Mouse (Mus musculus): Measurements from ENCODE around the gene Rnf185.

The Rnf185 gene

DNA sequence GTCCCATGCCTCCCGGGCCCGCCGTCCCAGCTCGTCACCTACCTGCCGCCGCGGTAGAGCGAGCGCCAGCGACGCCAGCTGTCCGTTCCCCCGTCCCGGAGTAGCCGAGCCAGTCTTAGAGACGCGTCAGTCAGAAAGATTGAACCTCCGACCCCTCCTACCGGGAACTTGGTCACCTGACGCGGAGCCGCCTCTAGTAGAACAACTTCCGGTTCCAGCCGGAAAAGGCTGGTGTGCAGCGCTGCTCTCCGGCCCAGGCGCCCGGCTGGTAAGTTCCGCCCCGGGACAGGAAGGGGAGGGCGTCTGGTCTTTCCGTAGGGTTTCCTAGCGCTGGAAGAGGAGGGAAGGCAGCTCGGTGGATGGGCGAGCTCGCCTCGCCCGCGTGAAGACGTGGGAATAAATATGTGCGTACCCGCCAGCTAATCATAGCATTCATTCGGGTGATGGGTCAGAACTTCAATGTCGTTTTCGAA, at the start of gene Rnf185:
Rnf185 (minus strand) TSS at position 197 of the 473 bp plus-strand sequence.
- peak; percentile 87 for DNase-seq

DNA sequence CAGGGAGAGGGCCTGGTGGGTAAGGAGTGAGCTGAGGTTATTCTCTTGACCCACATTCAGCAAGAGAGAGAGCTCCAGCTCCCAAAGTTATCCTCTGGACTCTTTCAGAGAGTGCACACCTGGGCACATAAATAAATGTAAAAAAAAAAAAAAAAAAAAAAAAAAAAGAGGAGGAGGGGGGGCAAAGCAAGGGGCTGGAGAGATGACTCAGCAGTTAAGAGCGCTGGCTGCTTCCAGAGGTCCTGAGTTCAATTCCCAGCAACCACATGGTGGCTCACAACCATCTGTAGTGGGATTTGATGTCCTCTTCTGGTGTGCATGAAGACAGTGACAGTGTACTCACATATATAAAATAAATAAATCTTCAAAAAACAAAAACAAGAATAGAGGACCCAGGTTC, 45.1 kb upstream of the Rnf185 start:
- DNase-seq: no peak

DNA sequence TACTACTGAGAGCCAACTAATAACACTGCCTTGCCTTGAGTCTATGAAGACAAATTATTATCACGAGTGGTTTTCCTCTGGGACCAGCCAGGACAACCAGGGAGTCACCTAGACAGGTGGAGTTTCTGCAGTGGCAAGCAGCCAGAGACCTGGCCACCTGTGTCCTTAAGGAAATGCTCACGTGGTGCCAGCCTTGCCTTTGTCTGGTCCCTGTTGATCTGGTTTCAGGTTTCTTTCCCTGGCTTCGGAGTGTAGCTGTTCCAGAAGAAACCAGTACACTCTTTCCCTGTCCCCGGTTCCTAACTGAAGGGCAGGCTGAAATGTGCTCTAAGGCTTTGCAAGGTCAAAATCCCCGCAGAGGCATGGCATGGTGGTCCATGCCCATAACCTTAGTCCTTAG, 44.6 kb upstream of the Rnf185 start:
- no peak for DNase-seq

DNA sequence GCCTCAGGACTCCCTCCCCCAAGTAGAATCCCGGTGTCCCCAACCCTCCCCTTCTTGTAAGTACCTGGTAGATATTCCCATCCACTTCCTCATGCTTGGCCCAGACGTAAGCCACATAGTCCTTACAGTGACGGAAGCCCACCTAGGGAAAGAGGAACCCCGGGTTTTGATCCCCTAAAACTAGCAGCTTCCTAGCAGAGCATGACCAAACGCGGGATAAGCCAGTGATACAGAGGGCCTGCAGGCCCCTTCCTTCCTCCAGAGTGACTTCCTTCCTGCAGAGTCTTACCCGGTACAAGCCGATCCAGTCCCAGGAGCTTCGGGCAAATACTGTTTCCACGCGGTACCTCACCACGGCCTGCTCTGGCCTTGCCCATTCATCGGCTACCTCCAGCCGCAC, 43.3 kb upstream of the Rnf185 start:
- no peak for DNase-seq

DNA sequence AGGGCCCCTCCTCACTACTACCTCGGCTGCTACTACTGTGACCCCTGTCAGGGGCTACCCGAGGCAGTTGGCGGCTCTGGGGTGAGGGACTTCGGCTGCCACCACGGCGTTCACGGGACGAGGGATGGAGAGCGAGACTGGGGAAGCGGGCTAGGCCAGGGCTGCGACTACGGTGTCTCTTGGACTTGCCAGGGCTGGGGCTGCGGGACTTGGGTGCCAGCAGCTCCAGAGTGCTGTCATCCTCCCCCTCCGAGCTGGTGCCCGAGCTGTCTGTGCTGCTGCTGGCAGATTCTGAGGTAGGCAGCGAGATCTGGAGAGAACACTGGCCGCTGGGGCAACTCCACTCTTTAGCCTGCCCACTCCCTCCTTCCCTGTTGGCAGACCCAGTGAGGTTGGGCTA, 42.7 kb upstream of the Rnf185 start:
- no peak for DNase-seq

DNA sequence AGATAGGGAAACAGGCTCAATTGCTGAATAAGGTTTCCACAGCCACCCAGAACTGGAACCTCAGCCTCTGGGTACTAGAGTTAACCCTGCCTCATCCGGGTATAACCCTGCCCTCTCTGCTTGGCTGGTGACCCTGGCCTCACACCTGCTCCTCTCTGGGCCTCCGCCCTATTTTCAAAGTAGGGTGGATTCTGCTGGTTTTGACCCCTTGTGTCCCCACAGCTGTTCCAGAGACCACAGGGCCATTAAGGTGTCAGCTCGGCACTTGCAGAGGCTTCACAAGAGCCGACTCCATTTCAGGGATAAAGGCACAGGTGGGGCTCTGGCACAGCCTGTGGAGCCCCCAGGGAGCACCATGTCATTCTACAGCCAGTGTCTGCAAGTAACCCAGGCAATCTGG, 40.6 kb upstream of the Rnf185 start:
- DNase-seq: no peak

DNA sequence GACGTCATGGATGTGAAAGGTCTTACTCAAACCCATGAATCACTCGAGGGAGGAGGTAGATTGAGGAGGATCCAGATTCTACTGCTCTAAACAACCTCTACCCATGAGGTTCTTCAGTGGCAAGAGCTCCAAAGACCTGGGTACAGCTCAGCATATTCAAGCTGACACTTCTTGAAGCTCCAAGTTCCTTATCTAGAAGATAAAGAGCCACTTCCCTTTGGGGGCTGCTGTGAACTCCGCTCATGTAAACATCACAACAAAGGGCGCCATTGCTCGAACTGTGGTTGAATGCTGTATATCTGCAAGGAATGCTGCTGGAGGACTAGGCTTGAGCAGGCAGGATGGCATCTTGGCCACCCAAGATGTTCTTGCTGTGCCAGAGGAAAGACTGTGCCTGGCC, 36.9 kb upstream of the Rnf185 start:
- DNase-seq: no peak

DNA sequence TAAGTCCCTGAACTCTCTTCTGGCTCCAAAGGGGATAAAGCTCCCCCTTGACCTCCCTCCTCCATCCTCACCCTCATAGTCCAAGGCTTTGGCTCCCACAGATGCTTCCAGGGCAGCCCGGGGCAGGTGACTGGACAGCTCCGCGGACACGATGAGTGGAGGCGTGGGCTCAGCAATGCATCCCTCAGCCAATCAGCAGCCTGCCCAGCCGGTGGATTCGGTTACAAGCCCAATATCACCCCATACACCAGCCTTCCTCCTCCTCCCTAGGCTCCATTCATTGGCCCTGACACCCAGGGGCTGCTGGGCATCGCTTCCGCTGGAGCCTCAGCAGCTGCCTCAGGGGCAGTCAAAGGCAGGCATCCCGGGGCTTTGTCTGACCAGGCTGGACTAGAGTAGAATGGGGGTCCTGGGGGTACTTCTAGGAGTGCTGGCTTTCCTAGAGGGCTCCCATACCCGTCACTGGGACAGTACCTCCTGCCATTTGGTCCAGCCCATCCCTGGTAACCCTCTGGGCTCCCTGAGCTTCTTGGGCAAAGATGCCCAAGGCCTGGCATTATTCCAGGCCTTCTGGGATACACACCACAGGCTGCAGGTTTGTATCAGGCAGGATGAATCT, 35.9 kb upstream of the Rnf185 start, which contains the start of gene Pla2g3:
Pla2g3 (plus strand) TSS at position 333 of the 619 bp plus-strand sequence.
- DNase-seq: no peak

DNA sequence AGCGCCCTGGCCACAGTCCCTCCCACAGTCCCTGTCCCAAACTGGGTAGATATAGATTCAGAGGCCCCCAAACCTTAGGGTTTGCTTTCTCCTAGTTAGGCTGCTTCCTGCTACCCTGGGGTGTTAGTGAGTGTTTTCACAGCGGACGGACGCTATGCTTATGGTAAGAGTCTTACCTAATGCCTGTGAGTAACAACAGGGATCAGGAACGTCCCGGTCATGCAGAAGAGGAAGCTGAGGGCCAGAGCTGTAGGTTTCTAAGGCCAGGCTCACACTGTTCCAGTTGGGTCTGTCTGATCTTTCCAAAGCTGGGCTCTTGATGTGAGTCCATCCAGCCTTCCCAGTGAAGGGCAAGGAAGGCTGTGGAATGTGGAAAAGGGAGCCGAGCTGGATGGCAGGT, 34.2 kb upstream of the Rnf185 start:
- no peak for DNase-seq

DNA sequence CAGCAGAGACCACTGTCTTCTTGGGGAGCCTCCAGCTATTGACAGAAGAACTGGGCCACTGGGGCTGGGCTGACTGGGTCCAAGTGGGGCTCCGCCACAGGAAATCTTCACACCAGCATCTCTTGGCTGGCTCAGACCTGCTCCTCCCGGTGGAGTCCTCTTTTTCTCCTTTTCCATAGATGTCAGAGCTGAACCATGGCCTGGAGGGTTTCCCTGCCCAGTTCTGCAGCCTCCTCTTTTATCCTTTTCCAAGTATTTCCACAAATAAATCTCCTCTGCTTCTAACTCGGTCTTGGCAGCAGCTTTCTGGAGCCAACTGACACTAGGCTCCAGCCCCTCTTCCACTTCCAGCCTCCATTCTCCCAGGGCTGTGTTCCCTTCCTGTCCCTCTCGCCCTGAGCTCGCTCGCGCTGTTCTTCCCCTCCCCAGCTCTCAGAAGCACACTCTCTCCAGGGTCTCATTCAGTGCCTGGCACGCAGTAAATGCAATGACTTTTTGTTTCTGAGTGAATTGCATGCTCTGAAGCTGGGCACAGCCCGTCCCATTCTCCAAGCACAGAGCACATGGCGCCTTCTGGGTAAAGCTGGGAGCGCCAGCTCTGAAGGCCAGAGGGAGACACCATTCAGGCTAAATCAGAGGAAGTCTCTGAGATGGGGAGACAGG, 31.9 kb upstream of the Rnf185 start:
- no peak for DNase-seq

DNA sequence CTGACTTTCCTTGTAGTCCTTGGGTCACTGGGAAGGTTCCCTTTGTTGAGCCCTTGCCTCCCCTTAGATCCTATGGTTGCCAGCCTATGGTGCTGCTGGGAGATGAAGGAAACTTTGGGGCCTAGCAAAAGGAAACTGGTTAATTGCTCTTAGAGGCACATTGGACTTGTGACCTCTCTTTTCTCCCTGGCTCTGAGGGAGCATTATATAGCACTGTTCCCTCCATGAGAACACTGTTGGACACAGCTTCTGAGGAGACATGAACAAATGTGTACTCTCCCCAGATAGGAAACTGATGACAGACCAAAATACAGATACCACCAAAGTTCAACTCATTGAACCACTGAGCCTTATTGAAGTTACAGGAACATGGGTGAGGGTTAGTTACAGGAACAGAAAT, 23.3 kb upstream of the Rnf185 start:
- DNase-seq: no peak

DNA sequence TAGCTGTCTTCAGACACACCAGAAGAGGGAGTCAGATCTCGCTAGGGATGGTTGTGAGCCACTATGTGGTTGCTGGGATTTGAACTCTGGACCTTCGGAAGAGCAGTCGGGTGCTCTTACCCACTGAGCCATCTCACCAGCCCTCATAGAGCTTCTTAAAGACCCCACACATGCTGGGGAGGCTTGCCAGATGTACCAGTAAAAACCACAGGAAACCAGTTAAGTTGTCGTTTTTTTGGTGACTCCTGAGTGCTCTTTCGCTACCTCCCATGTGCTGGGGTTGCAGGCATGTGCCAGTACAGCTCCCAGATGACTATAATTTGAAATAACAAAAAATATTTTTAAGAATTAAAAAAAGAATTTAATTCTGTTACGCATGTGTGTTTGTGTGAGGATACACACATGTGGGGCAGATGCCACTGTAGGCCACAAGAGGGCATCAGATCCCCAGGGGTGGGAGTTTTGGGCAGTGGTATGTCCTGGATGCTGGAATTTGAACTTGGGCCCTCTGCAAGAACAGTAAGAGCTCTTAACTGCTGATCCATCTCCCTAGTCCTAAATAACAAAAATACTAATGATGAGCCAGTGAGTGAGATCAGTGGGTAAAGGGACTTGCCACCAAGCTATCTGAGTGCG, 22.4 kb upstream of the Rnf185 start:
- no peak for DNase-seq

DNA sequence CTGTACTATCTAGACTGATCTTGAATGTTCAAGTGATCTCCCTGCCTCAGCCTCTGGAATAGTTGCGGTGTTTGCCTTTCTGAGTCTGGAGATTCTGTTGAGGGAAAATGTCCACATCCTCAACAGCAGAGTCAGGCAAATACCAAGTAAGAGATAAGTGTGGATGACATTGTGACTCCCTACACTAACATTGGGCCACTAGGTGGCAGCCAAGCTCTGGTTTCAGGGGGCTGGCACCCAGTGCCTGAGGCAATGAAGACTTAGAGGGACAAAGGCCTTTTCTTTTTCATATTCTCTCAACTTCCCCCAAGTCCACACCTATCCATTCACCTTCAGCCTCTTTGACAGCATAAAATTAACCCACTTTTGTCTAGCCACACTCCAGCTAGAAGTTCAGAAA, 20.3 kb upstream of the Rnf185 start:
- DNase-seq: peak; percentile 86

DNA sequence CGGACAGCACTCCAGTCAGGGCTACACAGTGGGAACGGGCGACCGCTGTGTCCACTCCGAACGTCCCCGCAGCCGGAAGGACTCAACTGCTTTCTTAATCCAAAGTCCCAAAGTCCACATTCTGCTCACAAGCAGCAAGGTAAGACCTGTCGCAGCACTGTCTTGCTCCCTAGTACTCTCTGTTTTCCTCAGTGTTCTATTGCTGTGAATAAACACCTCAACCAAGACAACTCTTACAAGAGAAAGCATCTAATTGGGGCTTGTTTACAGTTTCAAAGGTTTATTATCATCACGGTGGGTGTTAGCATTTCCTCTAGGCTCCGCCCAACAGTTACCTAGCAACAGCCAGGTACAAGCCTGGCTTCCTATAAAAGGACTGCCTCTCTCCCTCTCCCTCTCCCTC, 19.3 kb upstream of the Rnf185 start:
- no peak for DNase-seq

DNA sequence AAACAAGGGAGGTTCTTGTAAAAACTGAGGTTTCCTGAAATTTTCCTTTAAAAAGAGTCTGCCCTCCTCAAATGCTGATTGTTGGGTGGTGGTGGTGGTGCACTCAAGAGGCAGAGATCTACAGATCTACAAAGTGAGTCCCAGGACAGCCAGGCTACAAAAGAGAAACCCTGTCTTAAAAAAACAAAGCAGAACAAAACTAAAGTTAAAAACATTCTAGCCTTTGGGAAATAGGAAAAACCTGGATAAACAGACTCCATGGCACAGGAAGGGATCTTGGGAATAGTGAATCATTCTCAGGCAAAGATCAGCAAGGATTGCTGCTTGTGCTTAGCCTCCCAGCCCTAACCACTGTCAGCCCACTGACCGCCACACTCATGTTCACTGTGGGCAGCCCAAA, 10.7 kb upstream of the Rnf185 start:
- DNase-seq: no peak

DNA sequence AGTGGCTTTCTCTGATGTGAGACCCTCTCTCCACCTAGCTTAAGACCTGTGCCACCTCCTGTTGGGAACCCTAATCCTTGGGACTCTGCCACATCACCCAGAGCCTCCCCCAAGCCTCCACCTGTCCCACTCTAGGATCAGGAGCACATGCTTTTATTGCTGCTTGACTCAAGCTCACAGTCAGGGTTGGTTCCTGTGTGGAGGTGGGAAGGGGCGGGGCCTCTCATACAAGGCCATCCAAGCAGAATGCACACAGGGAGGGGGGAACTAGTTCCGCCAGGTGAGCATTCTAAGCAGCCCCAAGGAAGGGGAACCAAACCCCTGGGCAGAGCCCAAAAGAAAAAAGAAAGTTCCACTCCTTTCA, 6.9 kb upstream of the Rnf185 start:
- no peak for DNase-seq

DNA sequence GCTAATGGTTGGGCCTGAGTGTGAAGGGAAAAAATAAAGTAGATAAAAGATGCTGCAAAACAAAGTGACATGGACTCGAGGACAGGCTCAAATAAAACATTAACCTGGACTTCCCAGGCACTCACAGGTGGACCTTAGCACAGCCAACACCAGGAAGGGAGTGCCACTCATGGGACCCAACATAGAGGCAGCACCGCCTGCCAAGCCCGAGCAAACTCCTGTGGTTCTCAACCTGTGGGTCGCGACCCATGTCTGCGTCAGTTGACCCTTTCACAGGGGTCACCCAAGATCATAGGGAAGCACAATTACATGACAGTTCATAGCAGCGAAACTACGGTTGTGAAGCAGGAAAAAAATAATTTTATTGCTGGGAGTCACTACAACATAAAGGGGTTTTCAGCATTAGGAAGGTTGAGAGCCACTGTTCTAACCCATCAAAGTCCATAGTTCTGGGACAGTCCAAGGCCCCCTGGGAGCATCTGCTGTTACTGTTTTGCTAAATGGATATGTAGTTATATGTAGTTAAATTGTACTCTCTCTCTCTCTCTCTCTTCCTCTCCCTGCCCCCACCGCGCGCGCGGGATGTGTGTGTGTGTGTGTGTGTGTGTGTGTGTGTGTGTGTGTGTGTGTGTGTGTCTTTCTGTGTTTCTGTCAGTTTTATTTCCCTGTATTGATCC, 6.4 kb upstream of the Rnf185 start:
- no peak for DNase-seq

DNA sequence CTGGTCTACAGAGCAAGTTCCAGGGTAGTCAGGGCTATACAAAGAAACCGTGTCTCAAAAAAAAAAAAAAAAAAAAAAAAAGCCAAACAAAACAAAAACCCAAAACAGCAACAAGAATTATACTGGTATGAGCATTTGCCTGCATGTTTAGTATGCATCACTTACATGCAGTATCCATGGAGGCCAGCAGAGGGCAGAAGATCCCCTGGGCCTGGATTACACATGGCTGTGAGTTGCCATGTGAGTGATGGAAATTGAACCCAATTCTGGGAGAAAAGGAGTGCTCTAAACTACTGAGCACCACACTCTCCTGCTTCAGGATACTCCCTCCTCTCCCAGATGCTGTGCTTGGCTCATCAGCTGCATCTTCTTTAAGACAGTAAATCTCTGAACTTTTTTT, 4.2 kb upstream of the Rnf185 start:
- DNase-seq: peak; percentile 66

DNA sequence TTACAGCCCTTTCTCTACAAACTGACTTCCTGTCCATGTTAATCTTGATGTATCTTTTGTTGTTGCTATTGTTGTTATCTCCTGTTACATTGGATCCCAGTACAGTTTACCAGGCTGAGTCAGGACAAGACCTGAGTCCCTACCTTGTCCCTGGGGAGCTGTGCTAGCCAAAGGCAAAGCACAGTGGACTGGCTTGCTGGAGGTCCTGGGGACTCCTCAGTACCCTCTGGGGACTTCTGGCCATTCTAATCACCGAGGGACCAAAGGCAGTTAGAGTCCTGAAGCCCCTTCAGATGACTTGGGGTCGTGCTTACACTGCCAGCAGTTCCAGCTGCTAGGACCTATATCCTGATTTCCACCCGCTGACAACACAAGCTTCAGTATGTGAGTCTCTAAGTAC, 2.3 kb upstream of the Rnf185 start:
- DNase-seq: no peak

DNA sequence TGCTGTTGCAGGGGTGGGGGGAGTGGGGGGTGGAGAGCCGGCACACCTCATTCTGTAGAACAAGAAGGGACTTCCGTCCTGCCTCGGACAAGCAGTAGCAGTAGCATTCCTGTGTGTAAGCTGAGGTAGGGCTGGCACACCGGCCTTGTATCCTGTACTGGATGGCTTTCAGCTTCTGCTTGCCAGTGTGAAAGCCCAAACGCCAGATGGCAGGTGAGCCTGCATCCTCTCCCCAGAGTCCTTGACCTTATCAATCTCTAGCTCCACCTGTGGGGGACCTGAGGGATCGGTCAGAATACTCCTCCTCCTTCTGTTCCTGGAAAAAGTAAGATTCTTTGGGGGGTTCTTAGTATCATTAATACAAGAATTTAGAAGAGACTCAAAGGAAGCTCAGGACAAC, 1.3 kb upstream of the Rnf185 start:
- peak; percentile 69 for DNase-seq

DNA sequence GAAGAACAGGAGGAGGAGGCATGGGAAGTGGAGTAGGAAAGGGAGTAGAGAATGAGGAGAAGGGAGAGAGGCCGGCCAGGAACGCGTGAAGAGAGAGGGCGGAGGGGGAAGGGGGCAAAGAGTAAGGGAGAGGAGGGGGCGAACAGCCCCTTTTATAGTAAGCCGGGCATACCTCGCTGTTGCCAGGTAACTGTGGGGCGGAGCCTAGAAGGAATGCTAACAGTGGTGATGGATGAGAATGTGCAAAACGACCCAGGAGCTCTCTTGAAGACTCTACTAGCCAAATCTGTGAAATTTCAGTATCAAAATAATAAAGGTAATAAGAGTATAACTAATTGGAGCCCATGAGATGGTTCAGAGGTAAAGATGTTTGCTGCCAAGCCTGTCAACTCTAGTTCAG, 606 bp upstream of the Rnf185 start:
- DNase-seq: peak; percentile 38

DNA sequence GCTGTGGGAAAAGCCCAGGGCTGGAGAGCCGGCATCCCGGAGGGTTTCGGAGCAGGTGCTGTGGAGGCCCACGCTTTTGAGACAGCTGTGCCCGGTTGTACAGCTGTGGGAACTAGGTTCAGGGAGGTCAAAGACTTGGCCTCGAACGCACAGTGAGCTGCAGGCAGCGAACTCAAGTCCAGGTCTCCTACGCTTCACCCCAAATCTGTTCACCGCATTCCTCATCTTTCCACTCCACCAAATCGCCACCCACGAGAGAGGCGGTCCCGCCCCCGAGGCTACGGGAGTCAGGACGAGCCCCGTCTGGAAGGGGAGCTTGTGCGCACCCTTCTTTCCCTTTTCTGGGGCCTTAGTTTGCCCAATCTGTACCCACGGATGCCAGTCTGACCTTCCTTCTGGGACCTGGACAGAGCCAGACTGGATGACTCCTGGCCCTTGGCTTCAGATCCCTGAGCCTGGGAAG, 431 bp downstream of the Rnf185 start:
- no peak for DNase-seq

DNA sequence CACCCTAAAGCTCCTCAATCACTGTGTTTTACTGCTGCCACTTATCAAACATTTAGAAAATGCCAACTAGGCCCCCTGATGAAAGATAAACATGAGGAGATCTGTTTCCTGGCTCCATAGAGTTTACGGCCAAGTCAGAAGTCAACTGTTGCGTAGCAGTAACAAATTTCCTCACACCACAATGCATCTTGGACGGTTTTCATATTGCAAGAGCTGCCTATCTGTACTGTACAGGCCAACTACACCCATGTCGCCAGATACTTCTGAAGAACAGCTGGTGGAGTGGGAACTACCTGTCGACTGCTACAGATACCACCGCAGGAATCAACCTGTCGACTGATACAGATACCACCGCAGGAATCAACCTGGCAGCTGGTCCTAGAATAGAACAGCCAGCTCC, 7.3 kb downstream of the Rnf185 start:
- no peak for DNase-seq

DNA sequence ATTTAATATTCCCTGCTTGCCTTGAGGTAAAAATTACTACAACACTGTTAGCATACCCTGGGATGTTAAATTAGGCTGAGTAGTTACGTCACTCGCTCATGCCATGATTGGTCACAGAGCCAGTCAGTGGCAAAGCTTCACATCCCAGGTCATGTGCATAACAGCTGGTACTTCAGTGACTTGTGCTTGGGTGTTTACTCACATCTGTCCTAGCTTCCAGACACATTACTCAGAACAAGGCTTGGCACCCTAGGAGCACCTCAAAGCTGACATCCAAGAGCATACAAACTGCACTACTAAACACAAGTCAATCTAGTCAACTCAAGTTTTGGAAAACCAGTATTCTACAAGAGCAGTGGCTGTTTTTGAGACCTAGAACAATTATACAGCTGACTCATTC, 9.1 kb downstream of the Rnf185 start:
- DNase-seq: no peak

Data from cerebellum, adult 11 months (tissue).